Mouse (Mus musculus): Measurements from ENCODE around the gene Esd.

- TF ChIP-seq MAX (IDR thresholded peaks at IDR 0.05; ENCODE audit: low read depth) = no peak
- TF ChIP-seq POLR2A (IDR thresholded peaks at IDR 0.05; ENCODE audit: insufficient read length, low read depth) = no peak
- TF ChIP-seq E2F4 (IDR thresholded peaks at IDR 0.05; ENCODE audit: insufficient read depth) = no peak
- no peak for TF ChIP-seq TCF3 (IDR thresholded peaks at IDR 0.05; ENCODE audit: insufficient read length, low read depth)
- no peak for TF ChIP-seq MYOD1 (IDR thresholded peaks at IDR 0.05; ENCODE audit: control insufficient read depth in 1 of 3, insufficient read length in 2 of 3, low read depth in 2 of 3)
- TF ChIP-seq POLR2AphosphoS2 (IDR thresholded peaks at IDR 0.05; ENCODE audit: insufficient read length, low read depth) = no peak
Measured at GRCm38 (mm10) chr14:74774046-74774619, 42.0 kb downstream of the Esd start.

All from myocyte (in vitro differentiated cells).